Mouse (Mus musculus): ENCODE measurements around the gene Arhgap25. TPM values are rescaled to one million over a fixed set of nuclear protein-coding genes. Genes with fewer than 3 reads are reported as not detected.
"Not testable (repeated sequence)": the region's sequence is repeated elsewhere in the genome, so short reads cannot be mapped to it uniquely, and the experiment has no call there.

Gene Arhgap25
- total RNA-seq (2021) = 1 to 10 TPM; 3.1 to 3.8 TPM

DNA sequence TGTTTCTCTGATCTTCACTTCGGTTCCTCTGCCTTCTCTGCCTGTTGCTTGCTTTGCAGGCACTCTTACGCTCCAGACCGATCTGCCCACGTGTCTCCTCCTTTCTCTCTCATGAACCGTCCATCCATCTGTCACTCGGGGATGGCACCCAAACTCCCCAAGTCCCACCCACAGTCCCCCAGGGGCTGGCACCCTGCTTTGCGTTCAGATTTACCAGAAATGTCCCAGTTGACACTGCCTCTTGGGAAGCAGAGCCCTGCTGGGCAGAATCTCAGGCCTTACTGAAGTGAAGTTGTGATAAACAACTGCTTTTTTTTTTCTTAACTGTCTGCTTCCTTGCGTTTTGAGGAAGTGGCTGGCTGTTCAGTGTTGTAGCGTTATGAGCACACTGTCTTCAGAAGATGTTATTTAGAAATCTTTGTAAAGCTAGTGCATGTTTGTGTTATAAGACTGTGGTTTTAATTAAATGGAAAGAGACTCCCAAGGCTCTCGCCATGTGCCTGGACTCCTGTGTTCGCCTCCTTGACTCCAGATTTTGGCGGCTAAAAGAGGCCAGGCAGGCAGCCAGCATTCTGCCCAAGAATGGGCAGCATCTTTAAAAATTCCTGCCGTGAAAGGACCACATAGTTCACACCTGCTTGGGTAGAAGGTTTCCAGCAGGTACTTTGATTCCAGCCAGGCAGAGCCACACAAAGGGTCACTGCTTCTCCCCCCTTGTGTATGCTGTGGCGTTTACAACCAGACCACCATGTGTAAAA lies at the start of gene Arhgap25:
Gene Arhgap25 (minus strand): TSS at position 307 of the 758 bp plus-strand sequence.
- DNase-seq (ENCODE audit: low spot score) = no peak
- intact Hi-C loops (cut with DNase I) = no loop called here

- intact Hi-C loops (cut with DNase I) = no loop called here
- DNase-seq (ENCODE audit: low spot score) = peak; percentile 34
Observed at GRCm38 (mm10) chr6:87582456-87582855, 49.4 kb upstream of the Arhgap25 start.

DNA sequence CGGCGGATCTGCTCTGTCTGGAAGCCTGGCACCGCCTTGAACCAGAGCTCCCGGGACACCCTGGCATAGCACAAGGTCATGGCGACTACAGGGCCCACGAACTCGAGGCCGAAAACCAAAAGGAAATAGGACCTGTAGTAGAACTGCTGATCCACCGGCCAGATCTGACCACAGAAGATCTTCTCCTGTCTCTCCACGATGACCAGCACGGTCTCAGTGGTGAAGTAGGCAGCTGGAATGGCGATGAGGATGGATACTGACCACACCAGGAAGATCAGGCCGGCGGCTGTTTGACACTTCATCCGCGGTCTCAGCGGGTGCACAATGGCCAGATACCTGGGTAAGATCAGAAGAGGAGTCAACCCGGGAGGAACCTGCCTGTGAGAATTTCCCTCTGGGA lies 48.5 kb upstream of the Arhgap25 start:
- intact Hi-C loops (cut with DNase I) = no loop called here
- DNase-seq (ENCODE audit: low spot score) = no peak

- DNase-seq (ENCODE audit: low spot score) = no peak
- intact Hi-C loops (cut with DNase I) = no loop called here
Observed at GRCm38 (mm10) chr6:87581071-87581470, 48.0 kb upstream of the Arhgap25 start.

GRCm38 (mm10) chr6:87578247-87578646 lies 45.2 kb upstream of the Arhgap25 start:
- intact Hi-C loops (cut with DNase I) = no loop called here
- DNase-seq (ENCODE audit: low spot score) = no peak

- DNase-seq (ENCODE audit: low spot score) = no peak
- intact Hi-C loops (cut with DNase I) = no loop called here
Observed at GRCm38 (mm10) chr6:87576648-87577330, 43.7 kb upstream of the Arhgap25 start.

DNA sequence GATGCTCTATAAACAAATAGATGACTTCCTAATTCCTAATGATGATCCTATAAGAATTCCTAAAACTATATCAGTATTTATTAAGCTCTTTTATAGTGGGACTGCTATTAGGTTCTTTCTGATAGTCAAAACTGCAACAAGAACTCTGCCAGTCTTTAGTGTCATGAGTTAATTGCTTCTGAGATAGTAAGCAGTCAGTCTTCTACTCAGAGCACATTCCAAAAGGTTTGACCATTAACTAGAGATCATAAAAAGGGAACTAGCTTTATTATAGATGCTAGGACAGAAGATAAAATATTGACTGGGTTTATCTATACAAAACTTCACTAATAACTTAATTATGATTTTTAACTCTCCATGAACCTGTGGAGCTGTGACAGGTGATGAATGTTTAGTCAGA lies 38.8 kb upstream of the Arhgap25 start:
- intact Hi-C loops (cut with DNase I); DNase-seq (ENCODE audit: low spot score): not testable (repeated sequence)

- DNase-seq (ENCODE audit: low spot score) = no peak
- intact Hi-C loops (cut with DNase I) = no loop called here
Observed at GRCm38 (mm10) chr6:87567686-87568593, 34.9 kb upstream of the Arhgap25 start.

- DNase-seq (ENCODE audit: low spot score) = no peak
- intact Hi-C loops (cut with DNase I) = no loop called here
Observed at GRCm38 (mm10) chr6:87565166-87565565, 32.1 kb upstream of the Arhgap25 start.

DNA sequence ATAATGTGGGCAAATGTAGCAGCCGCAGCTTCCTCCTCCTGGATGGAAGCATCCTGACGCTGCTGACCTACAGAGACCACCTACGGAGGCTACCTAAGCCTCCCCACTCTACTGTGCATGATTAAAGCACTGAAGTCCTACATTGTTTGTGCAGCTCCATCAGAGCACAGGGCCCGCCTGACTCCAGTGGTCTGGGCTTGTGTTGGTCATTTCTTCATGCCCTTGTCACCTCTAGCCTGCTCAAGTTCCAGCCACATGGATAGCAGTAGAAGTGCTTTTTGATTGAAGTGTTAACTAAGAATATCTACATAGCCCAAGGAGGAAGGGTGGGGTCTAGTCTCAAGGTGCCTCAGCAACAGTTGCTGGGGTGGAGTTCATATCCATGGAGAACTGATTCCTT lies 31.3 kb upstream of the Arhgap25 start:
- no peak for DNase-seq (ENCODE audit: low spot score)
- intact Hi-C loops (cut with DNase I) = no loop called here

DNA sequence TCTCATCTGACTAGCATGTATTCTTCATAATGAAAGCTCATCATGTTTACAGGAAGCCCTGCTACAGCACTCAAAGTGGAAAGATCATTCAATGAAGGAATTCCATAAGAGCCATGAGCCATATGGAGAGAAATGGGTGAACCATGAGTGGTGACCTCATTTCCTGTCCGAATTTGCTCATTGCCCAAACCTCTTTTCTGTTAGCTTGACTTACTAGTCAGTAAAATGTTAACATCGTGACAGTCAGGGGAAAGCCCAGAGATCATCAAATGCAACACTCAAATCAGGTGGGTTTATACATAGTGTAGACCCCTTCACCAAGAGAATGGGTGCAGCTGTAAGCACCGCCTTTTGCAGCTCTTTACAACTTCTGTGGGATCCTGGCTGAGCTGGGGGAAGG lies 20.7 kb upstream of the Arhgap25 start:
- intact Hi-C loops (cut with DNase I) = no loop called here
- DNase-seq (ENCODE audit: low spot score) = no peak

DNA sequence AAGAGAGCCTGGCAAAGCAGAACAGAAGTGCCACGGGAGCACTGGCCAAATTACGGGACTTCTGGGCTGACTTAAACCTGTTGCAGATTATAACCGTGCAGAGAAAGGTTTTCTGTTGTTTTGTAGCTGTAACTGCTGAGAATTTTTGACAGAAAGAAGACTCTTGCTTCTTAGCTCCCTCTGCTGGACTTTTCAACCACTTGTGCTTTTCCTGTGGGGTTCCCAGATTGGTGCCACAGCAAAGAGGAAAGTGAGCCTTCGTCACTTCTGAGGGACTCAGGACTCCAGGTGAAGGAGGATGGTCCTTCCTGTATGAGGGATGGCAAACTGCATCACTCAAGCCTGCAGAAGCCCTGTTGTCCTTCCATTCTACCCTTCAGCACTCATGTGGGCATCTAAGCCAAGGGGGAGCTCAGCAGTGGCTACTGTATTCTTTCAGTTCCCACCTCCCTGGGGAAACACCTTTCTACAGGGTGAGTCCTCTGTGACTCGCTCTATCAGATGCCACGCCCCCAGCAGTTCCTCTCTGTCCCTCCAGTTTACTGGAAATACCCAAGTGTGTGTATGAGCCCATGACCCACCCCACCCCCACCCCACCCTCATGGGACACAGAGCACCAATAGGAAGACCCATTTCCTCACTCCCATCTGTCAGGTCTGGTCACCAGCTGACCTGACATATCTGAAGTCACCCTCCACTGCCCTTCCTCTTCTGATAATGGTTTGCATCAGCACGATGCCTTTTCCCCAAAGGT lies 19.2 kb upstream of the Arhgap25 start:
- intact Hi-C loops (cut with DNase I) = no loop called here

GRCm38 (mm10) chr6:87547836-87548235 lies 14.8 kb upstream of the Arhgap25 start:
- intact Hi-C loops (cut with DNase I) = no loop called here
- no peak for DNase-seq (ENCODE audit: low spot score)

More for the DNA sequence above, 19.2 kb upstream of the Arhgap25 start:
- DNase-seq (ENCODE audit: low spot score) = no peak

- intact Hi-C loops (cut with DNase I) = no loop called here
- DNase-seq (ENCODE audit: low spot score) = no peak
Observed at GRCm38 (mm10) chr6:87547431-87547830, 14.4 kb upstream of the Arhgap25 start.

- intact Hi-C loops (cut with DNase I) = no loop called here
Observed at GRCm38 (mm10) chr6:87545331-87546217, 12.5 kb upstream of the Arhgap25 start.

DNA sequence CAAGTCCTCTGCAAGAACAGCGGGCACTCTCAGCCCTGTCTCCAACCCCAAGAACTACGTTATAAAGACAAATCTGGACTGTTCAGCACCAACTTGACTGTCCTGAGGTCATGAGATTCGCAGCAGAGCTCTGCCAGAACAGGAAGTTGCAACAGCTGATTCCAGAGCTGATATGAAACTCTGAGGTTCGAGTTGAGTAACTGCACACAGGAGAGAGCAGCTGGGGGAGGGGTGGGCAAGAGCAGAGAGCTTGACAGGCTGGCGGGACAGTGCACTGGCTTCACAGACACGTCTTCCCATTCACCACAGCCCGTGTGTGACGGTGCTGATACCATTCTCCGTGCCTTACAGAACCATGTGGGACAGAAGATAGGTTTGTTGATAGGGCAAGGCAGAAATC lies 9.0 kb upstream of the Arhgap25 start:
- intact Hi-C loops (cut with DNase I) = no loop called here
- DNase-seq (ENCODE audit: low spot score) = no peak

More at GRCm38 (mm10) chr6:87545331-87546217, 12.5 kb upstream of the Arhgap25 start:
- DNase-seq (ENCODE audit: low spot score) = no peak

DNA sequence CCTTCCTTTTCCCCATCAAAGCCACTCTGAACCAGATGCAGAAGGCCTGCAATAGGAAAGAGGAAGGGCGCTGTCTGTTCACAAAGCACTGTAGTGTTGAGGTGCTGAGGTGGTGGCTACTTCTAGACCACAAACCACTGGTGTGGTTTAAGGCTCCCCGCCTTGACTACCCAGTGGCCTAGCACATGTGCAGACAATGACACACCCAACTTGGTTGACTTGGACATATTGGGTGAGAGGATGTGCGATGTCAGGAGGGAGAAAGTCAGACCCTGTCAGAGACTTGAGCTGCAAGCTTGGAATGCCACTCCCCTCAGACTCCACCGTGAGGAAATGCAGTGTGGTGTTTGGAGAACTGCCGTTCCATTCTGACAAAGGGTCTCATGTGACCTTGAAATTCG lies 8.1 kb upstream of the Arhgap25 start:
- DNase-seq (ENCODE audit: low spot score) = no peak
- intact Hi-C loops (cut with DNase I) = no loop called here

GRCm38 (mm10) chr6:87538376-87539270 lies 5.6 kb upstream of the Arhgap25 start:
- intact Hi-C loops (cut with DNase I) = no loop called here
- no peak for DNase-seq (ENCODE audit: low spot score)
